Mouse (Mus musculus): ENCODE data around the gene Osbpl2. TPM values are rescaled to one million over a fixed set of nuclear protein-coding genes. Genes with fewer than 3 reads are reported as not detected.

Gene Osbpl2
- total and polyA plus RNA-seq, 3 experiments: 11.4 to 15.6 (median 12.8) TPM

- no peak overlapping the region for H3K9ac ChIP-seq (ENCODE audit: insufficient read depth, low read depth)
- DNase-seq (ENCODE audit: extremely low read depth): no peak
- H3K4me2 ChIP-seq (ENCODE audit: insufficient read depth, low read depth, poor library complexity, severe bottlenecking): no peak overlapping the region
- peaks cover 12 to 25% of the 10 kb centered on the region in 2 experiments for H3K4me1 ChIP-seq (ENCODE audit: control insufficient read depth in 1 of 2, insufficient read depth in 2 of 2)
- in situ Hi-C loops (cut with MboI; ENCODE audit: low pct_ligation_motif_present, low pct_unique_long_range_greater_than_20kb, low sequenced_read_pairs) (no loop called here), dilution Hi-C loops (cut with MboI; ENCODE audit: extremely low pct_ligation_motif_present, extremely low pct_unique_long_range_greater_than_20kb, low sequenced_read_pairs) (no loop called here)
- H3K79me2 ChIP-seq (replicated peaks; ENCODE audit: control insufficient read depth, extremely low read depth, insufficient read depth, poor library complexity, severe bottlenecking): no peaks in the 10 kb centered on the region
- peaks cover 70% of the 10 kb centered on the region for H3K27me3 ChIP-seq (replicated peaks)
- no peak overlapping the region for H3K27ac ChIP-seq (ENCODE audit: insufficient read depth, low read depth)
- no peaks in the 10 kb centered on the region for H3K36me3 ChIP-seq (replicated peaks in 1 of 2; ENCODE audit: control insufficient read depth in 1 of 2, insufficient read depth in 1 of 2, low read length in 1 of 2)
- TF ChIP-seq CHD2 (IDR thresholded peaks at IDR 0.05; ENCODE audit: low read length): no peak
- no peak for TF ChIP-seq UBTF (IDR thresholded peaks at IDR 0.05; ENCODE audit: low read depth, low read length)
- TF ChIP-seq HCFC1 (IDR thresholded peaks at IDR 0.05; ENCODE audit: low read depth, low read length): no peak
- no peak for TF ChIP-seq CTCF (conservative IDR thresholded peaks at IDR 0.05 in 1 of 2, IDR thresholded peaks at IDR 0.05 in 1 of 2; ENCODE audit: low read depth in 2 of 2, low read length in 2 of 2)
- no peak for TF ChIP-seq TBP (conservative IDR thresholded peaks at IDR 0.05; ENCODE audit: low read depth, low read length)
- no peak for TF ChIP-seq PAX5 (IDR thresholded peaks at IDR 0.05; ENCODE audit: low read length)
- no peak for TF ChIP-seq EP300 (IDR thresholded peaks at IDR 0.05; ENCODE audit: low read length)
- no peak for TF ChIP-seq POLR2AphosphoS2 (IDR thresholded peaks at IDR 0.05; ENCODE audit: low read depth, low read length)
- no peak for TF ChIP-seq RCOR1 (conservative IDR thresholded peaks at IDR 0.05; ENCODE audit: low read depth, low read length)
- no peak for TF ChIP-seq MAX (IDR thresholded peaks at IDR 0.05; ENCODE audit: low read length)
- TF ChIP-seq MYC (IDR thresholded peaks at IDR 0.05; ENCODE audit: low read depth, low read length): no peak
- TF ChIP-seq SIN3A (IDR thresholded peaks at IDR 0.05; ENCODE audit: low read length): no peak
- no peak overlapping the region for H3K4me3 ChIP-seq (replicated peaks in 1 of 3; ENCODE audit: low read depth in 2 of 3, low read length in 2 of 3, poor library complexity in 1 of 3)
- no peaks in the 10 kb centered on the region for H3K9me3 ChIP-seq (replicated peaks; ENCODE audit: low read length)
Measured at GRCm38 (mm10) chr2:180201303-180201702, 82.2 kb downstream of the Osbpl2 start.

GRCm38 (mm10) chr2:180202263-180202662 lies 83.2 kb downstream of the Osbpl2 start:
- dilution Hi-C loops (cut with MboI; ENCODE audit: extremely low pct_ligation_motif_present, extremely low pct_unique_long_range_greater_than_20kb, low sequenced_read_pairs): no loop called here

GRCm38 (mm10) chr2:180202805-180203204 lies 83.7 kb downstream of the Osbpl2 start:
- Histone ChIP-seq H3K27me3 (replicated peaks) (peaks cover 68% of the 10 kb centered on the region), H3K9ac (ENCODE audit: insufficient read depth, low read depth) (no peak overlapping the region), H3K36me3 (replicated peaks in 1 of 2; ENCODE audit: control insufficient read depth in 1 of 2, insufficient read depth in 1 of 2, low read length in 1 of 2) (no peaks in the 10 kb centered on the region), H3K4me1 (ENCODE audit: control insufficient read depth in 1 of 2, insufficient read depth in 2 of 2) (peaks cover 10 to 20% of the 10 kb centered on the region in 2 experiments), H3K27ac (ENCODE audit: insufficient read depth, low read depth) (no peak overlapping the region), H3K4me2 (ENCODE audit: insufficient read depth, low read depth, poor library complexity, severe bottlenecking) (0 out of 2 replicates have a peak overlapping the region, but pooled peaks have one; percentile 5), H3K9me3 (replicated peaks; ENCODE audit: low read length) (no peaks in the 10 kb centered on the region), H3K79me2 (replicated peaks; ENCODE audit: control insufficient read depth, extremely low read depth, insufficient read depth, poor library complexity, severe bottlenecking) (no peaks in the 10 kb centered on the region), H3K4me3 (replicated peaks in 1 of 3; ENCODE audit: low read depth in 2 of 3, low read length in 2 of 3, poor library complexity in 1 of 3) (no peak overlapping the region)
- DNase-seq (ENCODE audit: extremely low read depth): peak; percentile 21
- dilution Hi-C loops (cut with MboI; ENCODE audit: extremely low pct_ligation_motif_present, extremely low pct_unique_long_range_greater_than_20kb, low sequenced_read_pairs) (no loop called here), in situ Hi-C loops (cut with MboI; ENCODE audit: low pct_ligation_motif_present, low pct_unique_long_range_greater_than_20kb, low sequenced_read_pairs) (no loop called here)
- TF ChIP-seq NRF1 (IDR thresholded peaks at IDR 0.05; ENCODE audit: low read depth, low read length) (no peak), TCF12 (IDR thresholded peaks at IDR 0.05; ENCODE audit: low read depth, low read length) (peak; percentile 51; the same call in 1 of the 2 replicates), SIN3A (IDR thresholded peaks at IDR 0.05; ENCODE audit: low read length) (no peak), ZMIZ1 (IDR thresholded peaks at IDR 0.05; ENCODE audit: low read depth, low read length) (no peak), MAFK (IDR thresholded peaks at IDR 0.05; ENCODE audit: insufficient replicate concordance, low read length) (no peak), CHD1 (IDR thresholded peaks at IDR 0.05; ENCODE audit: low read depth, low read length) (no peak), BHLHE40 (IDR thresholded peaks at IDR 0.05; ENCODE audit: low read depth, low read length) (peak; percentile 64), MXI1 (IDR thresholded peaks at IDR 0.05; ENCODE audit: low read depth, low read length) (no peak), NELFE (IDR thresholded peaks at IDR 0.05; ENCODE audit: low read depth, low read length) (no peak), PAX5 (IDR thresholded peaks at IDR 0.05; ENCODE audit: low read length) (no peak), ZNF384 (IDR thresholded peaks at IDR 0.05; ENCODE audit: low read depth, low read length) (no peak), CHD2 (IDR thresholded peaks at IDR 0.05; ENCODE audit: low read length) (no peak), MEF2A (IDR thresholded peaks at IDR 0.05; ENCODE audit: borderline replicate concordance, low read depth, low read length) (peak; percentile 29; the same call in 1 of the 2 replicates), ELF1 (IDR thresholded peaks at IDR 0.05; ENCODE audit: low read depth, low read length) (no peak), IRF4 (IDR thresholded peaks at IDR 0.05; ENCODE audit: low read depth, low read length) (peak; percentile 34; the same call in 1 of the 2 replicates), RCOR1 (conservative IDR thresholded peaks at IDR 0.05; ENCODE audit: low read depth, low read length) (no peak), TBP (conservative IDR thresholded peaks at IDR 0.05; ENCODE audit: low read depth, low read length) (no peak), MAZ (IDR thresholded peaks at IDR 0.05; ENCODE audit: low read depth, low read length) (no peak), ETS1 (conservative IDR thresholded peaks at IDR 0.05; ENCODE audit: low read depth, low read length) (peak; percentile 20; the same call in 1 of the 2 replicates)

More at GRCm38 (mm10) chr2:180202263-180202662, 83.2 kb downstream of the Osbpl2 start:
- H3K27me3 ChIP-seq (replicated peaks): peaks cover 72% of the 10 kb centered on the region
- no peak for DNase-seq (ENCODE audit: extremely low read depth)
- H3K27ac ChIP-seq (ENCODE audit: insufficient read depth, low read depth): no peak overlapping the region
- H3K9me3 ChIP-seq (replicated peaks; ENCODE audit: low read length): no peaks in the 10 kb centered on the region
- no peak overlapping the region for H3K9ac ChIP-seq (ENCODE audit: insufficient read depth, low read depth)
- H3K36me3 ChIP-seq (replicated peaks in 1 of 2; ENCODE audit: control insufficient read depth in 1 of 2, insufficient read depth in 1 of 2, low read length in 1 of 2): no peaks in the 10 kb centered on the region
- H3K4me3 ChIP-seq (replicated peaks in 1 of 3; ENCODE audit: low read depth in 2 of 3, low read length in 2 of 3, poor library complexity in 1 of 3): no peak overlapping the region
- no peaks in the 10 kb centered on the region for H3K79me2 ChIP-seq (replicated peaks; ENCODE audit: control insufficient read depth, extremely low read depth, insufficient read depth, poor library complexity, severe bottlenecking)
- H3K4me2 ChIP-seq (ENCODE audit: insufficient read depth, low read depth, poor library complexity, severe bottlenecking): no peak overlapping the region
- H3K4me1 ChIP-seq (ENCODE audit: control insufficient read depth in 1 of 2, insufficient read depth in 2 of 2): peaks cover 10 to 21% of the 10 kb centered on the region in 2 experiments
- no peak for TF ChIP-seq MAX (IDR thresholded peaks at IDR 0.05; ENCODE audit: low read length)
- no peak for TF ChIP-seq SMC3 (IDR thresholded peaks at IDR 0.05; ENCODE audit: low read depth, low read length)
- in situ Hi-C loops (cut with MboI; ENCODE audit: low pct_ligation_motif_present, low pct_unique_long_range_greater_than_20kb, low sequenced_read_pairs): no loop called here

All from CH12.LX (cell line).